Comparison of ENCODE assay signal across 21 mouse cellular contexts in the genomic region with DNA sequence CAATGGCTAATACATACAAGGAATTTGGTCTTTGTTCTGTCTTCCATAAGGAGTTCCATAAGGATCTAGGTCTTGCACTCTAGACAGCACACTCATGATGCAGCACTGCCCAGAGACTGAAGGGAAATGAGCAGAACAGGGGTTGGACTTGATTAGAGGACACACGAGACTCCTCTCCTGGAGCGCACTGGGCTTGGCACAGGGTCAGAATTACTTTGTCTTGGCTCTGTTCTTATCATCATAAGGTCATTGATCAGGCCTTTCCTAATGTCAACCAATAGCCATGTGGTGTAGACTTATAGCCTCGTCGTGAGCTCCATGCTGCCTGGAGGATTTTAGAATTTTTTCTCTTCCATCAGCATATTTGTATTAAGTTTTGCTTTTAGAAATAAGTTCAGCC.
DNase-seq lines count a peak whose midpoint lies in the region; ATAC-seq and TF ChIP-seq lines count a peak whose summit lies in the region.
"Had no signal": no experiment of that assay in that cellular context is flagged by ENCODE, and none has a peak within 500 bp of the region (broad histone marks: within the 10 kb centered on the region; RNA-seq: fewer than 3 reads in every experiment).

No protein-coding gene starts in this region.

- H3K4me1 ChIP-seq in heart, embryonic 10.5 days: no peaks in the 10 kb centered on the region
- no peaks in the 10 kb centered on the region for H3K4me1 ChIP-seq in liver, adult 2 months (ENCODE audit: control insufficient read depth, insufficient read depth, low read length)
- no peaks in the 10 kb centered on the region for H3K4me1 ChIP-seq in liver, embryonic 11.5 days (replicated peaks; ENCODE audit: control insufficient read depth, insufficient read depth, low read length)
- no peaks in the 10 kb centered on the region for H3K4me1 ChIP-seq in midbrain, embryonic 11.5 days (ENCODE audit: control insufficient read depth, insufficient read depth, low read length)
- H3K4me1 ChIP-seq in midbrain, embryonic 10.5 days: no peaks in the 10 kb centered on the region

- no peak overlapping the region for H3K4me3 ChIP-seq in heart, embryonic 10.5 days
- no peak overlapping the region for H3K4me3 ChIP-seq in liver, adult 2 months (ENCODE audit: insufficient read depth, low read depth, low read length)
- no peak overlapping the region for H3K4me3 ChIP-seq in liver, embryonic 11.5 days (ENCODE audit: low read depth, low read length)
- no peak overlapping the region for H3K4me3 ChIP-seq in midbrain, embryonic 11.5 days (ENCODE audit: low read depth, low read length)
- H3K4me3 ChIP-seq in midbrain, embryonic 10.5 days: no peak overlapping the region

- TF ChIP-seq CTCF in liver, adult 2 months (IDR thresholded peaks at IDR 0.05; ENCODE audit: low read depth, low read length): no peak

- no peak overlapping the region for H3K27ac ChIP-seq in heart, embryonic 10.5 days
- no peak overlapping the region for H3K27ac ChIP-seq in liver, adult 2 months (replicated peaks; ENCODE audit: insufficient read depth, low read depth, low read length)
- H3K27ac ChIP-seq in liver, embryonic 11.5 days (ENCODE audit: low read depth, low read length): no peak overlapping the region
- H3K27ac ChIP-seq in midbrain, embryonic 11.5 days (ENCODE audit: low read depth, low read length): no peak overlapping the region
- H3K27ac ChIP-seq in midbrain, embryonic 10.5 days (replicated peaks): no peak overlapping the region

- no peaks in the 10 kb centered on the region for H3K36me3 ChIP-seq in heart, embryonic 10.5 days
- no peaks in the 10 kb centered on the region for H3K36me3 ChIP-seq in liver, adult 2 months (ENCODE audit: control insufficient read depth, insufficient read depth, low read length)
- no peaks in the 10 kb centered on the region for H3K36me3 ChIP-seq in liver, embryonic 11.5 days (ENCODE audit: control insufficient read depth, insufficient read depth, low read length)
- H3K36me3 ChIP-seq in midbrain, embryonic 11.5 days (ENCODE audit: control insufficient read depth, insufficient read depth, low read length): no peaks in the 10 kb centered on the region
- H3K36me3 ChIP-seq in midbrain, embryonic 10.5 days: no peaks in the 10 kb centered on the region
- H3K36me3 ChIP-seq: G1E had no signal

- H3K79me2 ChIP-seq in liver, adult 2 months (ENCODE audit: control insufficient read depth, insufficient read depth, low read length): no peaks in the 10 kb centered on the region

- no peak overlapping the region for H3K9ac ChIP-seq in liver, adult 2 months (ENCODE audit: low read depth, low read length)
- H3K9ac ChIP-seq in liver, embryonic 11.5 days (ENCODE audit: low read depth, low read length): no peak overlapping the region
- no peak overlapping the region for H3K9ac ChIP-seq in midbrain, embryonic 11.5 days (ENCODE audit: low read length)

- H3K9me3 ChIP-seq in heart, embryonic 10.5 days: no peaks in the 10 kb centered on the region
- no peaks in the 10 kb centered on the region for H3K9me3 ChIP-seq in liver, embryonic 11.5 days (ENCODE audit: control insufficient read depth, low read length)
- no peaks in the 10 kb centered on the region for H3K9me3 ChIP-seq in midbrain, embryonic 11.5 days (ENCODE audit: control insufficient read depth, low read length)
- H3K9me3 ChIP-seq in midbrain, embryonic 10.5 days (replicated peaks): no peaks in the 10 kb centered on the region

- no peaks in the 10 kb centered on the region for H3K27me3 ChIP-seq in heart, embryonic 10.5 days (ENCODE audit: insufficient read depth, poor library complexity, severe bottlenecking)
- H3K27me3 ChIP-seq in liver, adult 2 months (ENCODE audit: control insufficient read depth, insufficient read depth, low read length): no peaks in the 10 kb centered on the region
- H3K27me3 ChIP-seq in liver, embryonic 11.5 days (replicated peaks; ENCODE audit: control insufficient read depth, insufficient read depth, low read length): no peaks in the 10 kb centered on the region
- no peaks in the 10 kb centered on the region for H3K27me3 ChIP-seq in midbrain, embryonic 11.5 days (ENCODE audit: control insufficient read depth, insufficient read depth, low read length)
- H3K27me3 ChIP-seq in midbrain, embryonic 10.5 days (ENCODE audit: low read depth, poor library complexity, severe bottlenecking): no peaks in the 10 kb centered on the region
- H3K27me3 ChIP-seq: CH12.LX had no signal

- no peak for ATAC-seq in liver, embryonic 11.5 days (replicated peaks; ENCODE audit: low FRiP score)
- no peak for ATAC-seq in midbrain, embryonic 11.5 days (ENCODE audit: low FRiP score)
- ATAC-seq: activated CD4-positive, CD25-positive, alpha-beta regulatory T cell, adult 4 months; CD4-positive, CD25-positive, alpha-beta regulatory T cell, adult 4 months; Patski had no signal

- DNase-seq in heart, adult 11 months: peak; percentile 61
- DNase-seq in heart, embryonic 10.5 days (ENCODE audit: low spot score): no peak
- peak; percentile 43 for DNase-seq in liver, adult 2 months (ENCODE audit: extremely low read depth, low read depth, low spot score)
- no peak for DNase-seq in liver, embryonic 11.5 days (ENCODE audit: low spot score)
- DNase-seq in midbrain, embryonic 11.5 days (ENCODE audit: low spot score, missing footprints): peak; percentile 57
- DNase-seq in midbrain, embryonic 10.5 days (ENCODE audit: low spot score): no peak
- DNase-seq: adrenal gland, adult 2 months; adrenal gland, adult 8-10 months; adrenal gland, postnatal 10 days; adrenal gland, postnatal 14 days; adrenal gland, postnatal 25 days; adrenal gland, postnatal 36 days; B cell, adult 2 months; cerebellum, adult 11 months; cerebellum, adult 11-12 months; cerebellum, adult 18-20 months had no signal

- WGBS in heart, embryonic 10.5 days: 77% methylated on average over 4 of the region's 4 CpGs
- WGBS in liver, adult 2 months: 23% methylated on average over 4 of the region's 4 CpGs
- 60% methylated on average over 4 of the region's 4 CpGs for whole genome bisulfite sequencing in liver, embryonic 11.5 days
- 82% methylated on average over 4 of the region's 4 CpGs for WGBS in midbrain, embryonic 11.5 days
- 92% methylated on average over 4 of the region's 4 CpGs for WGBS in midbrain, embryonic 10.5 days

- H3K4me2 ChIP-seq in liver, embryonic 11.5 days: no peak overlapping the region
- H3K4me2 ChIP-seq in midbrain, embryonic 11.5 days: no peak overlapping the region

- no peak for TF ChIP-seq POLR2A in liver, adult 2 months (IDR thresholded peaks at IDR 0.05; ENCODE audit: extremely low read depth, insufficient read depth, low read length)

Comparison
In these comparisons a context has a peak if more than half of its experiments do, and no peak if none do; other contexts are left out.
1. DNase-seq: peak in heart, adult 11 months (single experiment), liver, adult 2 months (single experiment) and midbrain, embryonic 11.5 days (single experiment); none in heart, embryonic 10.5 days (single experiment), liver, embryonic 11.5 days (single experiment) and midbrain, embryonic 10.5 days (single experiment).